Mouse (Mus musculus) CH12.LX (cell line): Measurements from ENCODE around the gene Prkce. TPM values are rescaled to one million over a fixed set of nuclear protein-coding genes. Genes with fewer than 3 reads are reported as not detected.

Experiments used
- DNase-seq: peaks from one replicate; pipeline ENCODE4 v3.0.0-alpha.2; 2013; ENCODE audit errors: extremely low read depth
- H3K27ac ChIP-seq: 2 replicates; pipeline ENCODE4 v1.5.1; 2012; ENCODE audit warnings: low read depth, mild to moderate bottlenecking, control low read depth, moderate library complexity; ENCODE audit not compliant: insufficient read depth
- H3K27me3 ChIP-seq: replicated peaks from 2 replicates; pipeline ENCODE3; 2012; ENCODE audit warnings: inconsistent platforms
- H3K36me3 ChIP-seq, 2 experiments: replicated peaks in 1 of 2; 2 replicates each; pipeline versions ENCODE3 to v1.6.1; 2012; ENCODE audit warnings: inconsistent platforms in 1 of 2, low read length in 1 of 2, mild to moderate bottlenecking in 1 of 2, mixed read lengths in 1 of 2, moderate library complexity in 1 of 2; ENCODE audit not compliant: control insufficient read depth in 1 of 2, insufficient read depth in 1 of 2
- H3K4me1 ChIP-seq, 2 experiments: 2 replicates each; pipeline ENCODE4 v1.6.1; 2012; ENCODE audit warnings: inconsistent platforms in 1 of 2, moderate library complexity in 1 of 2; ENCODE audit not compliant: insufficient read depth in 2 of 2, control insufficient read depth in 1 of 2
- H3K4me2 ChIP-seq: 2 replicates; pipeline ENCODE4 v1.6.1; 2012; ENCODE audit warnings: low read depth, mild to moderate bottlenecking, control low read depth; ENCODE audit not compliant: poor library complexity, insufficient read depth, severe bottlenecking
- H3K4me3 ChIP-seq, 3 experiments: fragments of 150-350 bp in 1 of 3; sonication (generic) in 1 of 3; replicated peaks in 1 of 3; 2 replicates each; pipeline versions ENCODE3 to v1.5.1; 2011 to 2012; ENCODE audit warnings: low read depth in 2 of 3, low read length in 2 of 3, mild to moderate bottlenecking in 2 of 3, moderate library complexity in 2 of 3, control low read depth in 1 of 3, improper control_type of control experiment in 1 of 3, inconsistent platforms in 1 of 3, mixed read lengths in 1 of 3; ENCODE audit not compliant: poor library complexity in 1 of 3
- H3K79me2 ChIP-seq: replicated peaks from 2 replicates; pipeline ENCODE4 v1.6.1; 2012; ENCODE audit warnings: mild to moderate bottlenecking, moderate library complexity; ENCODE audit not compliant: control insufficient read depth, poor library complexity, insufficient read depth, severe bottlenecking; ENCODE audit errors: extremely low read depth
- H3K9ac ChIP-seq: 2 replicates; pipeline ENCODE4 v1.6.1; 2012; ENCODE audit warnings: low read depth, mild to moderate bottlenecking, control low read depth, moderate library complexity; ENCODE audit not compliant: insufficient read depth
- H3K9me3 ChIP-seq: replicated peaks from 2 replicates; pipeline ENCODE3; 2012; ENCODE audit warnings: low read length, inconsistent platforms, mixed read lengths
- E2F4 ChIP-seq: IDR thresholded peaks from 2 replicates; pipeline ENCODE4 v1.6.1; 2011; ENCODE audit warnings: low read depth, low read length, improper control_type of control experiment; ENCODE audit not compliant: insufficient replicate concordance
- EP300 ChIP-seq: IDR thresholded peaks from 2 replicates; pipeline ENCODE4 v1.6.1; 2011; ENCODE audit warnings: low read length, improper control_type of control experiment
- GABPA ChIP-seq: IDR thresholded peaks from 2 replicates; pipeline ENCODE4 v1.6.1; 2012; ENCODE audit warnings: low read depth, low read length, improper control_type of control experiment, inconsistent platforms; ENCODE audit not compliant: insufficient replicate concordance
- HCFC1 ChIP-seq: IDR thresholded peaks from 2 replicates; pipeline ENCODE4 v1.6.1; 2012; ENCODE audit warnings: low read depth, mild to moderate bottlenecking, inconsistent platforms, low read length, improper control_type of control experiment
- JUND ChIP-seq: conservative IDR thresholded peaks from 2 replicates; pipeline ENCODE4 v1.6.1; 2011; ENCODE audit warnings: low read depth, low read length, improper control_type of control experiment
- MAX ChIP-seq: IDR thresholded peaks from 2 replicates; pipeline ENCODE4 v1.6.1; 2011; ENCODE audit warnings: low read length, improper control_type of control experiment
- MAZ ChIP-seq: IDR thresholded peaks from 2 replicates; pipeline ENCODE4 v1.6.1; 2012; ENCODE audit warnings: low read depth, mild to moderate bottlenecking, inconsistent platforms, low read length, improper control_type of control experiment, moderate library complexity
- NELFE ChIP-seq: IDR thresholded peaks from 2 replicates; pipeline ENCODE4 v1.6.1; 2011; ENCODE audit warnings: low read depth, low read length, improper control_type of control experiment
- PAX5 ChIP-seq: IDR thresholded peaks from 2 replicates; pipeline ENCODE4 v1.6.1; 2012; ENCODE audit warnings: low read length, inconsistent platforms, mixed read lengths
- POLR2AphosphoS2 ChIP-seq: IDR thresholded peaks from 2 replicates; pipeline ENCODE4 v1.6.1; 2011; ENCODE audit warnings: low read depth, low read length, improper control_type of control experiment
- RCOR1 ChIP-seq: conservative IDR thresholded peaks from 2 replicates; pipeline ENCODE4 v1.6.1; 2012; ENCODE audit warnings: low read depth, mild to moderate bottlenecking, inconsistent platforms, low read length, improper control_type of control experiment
- SMC3 ChIP-seq: IDR thresholded peaks from 2 replicates; pipeline ENCODE4 v1.6.1; 2011; ENCODE audit warnings: low read depth, low read length, improper control_type of control experiment
- TBP ChIP-seq: conservative IDR thresholded peaks from 2 replicates; pipeline ENCODE4 v1.6.1; 2011; ENCODE audit warnings: low read depth, low read length, improper control_type of control experiment
- TCF12 ChIP-seq: IDR thresholded peaks from 2 replicates; pipeline ENCODE4 v1.6.1; 2014; ENCODE audit warnings: low read depth, mild to moderate bottlenecking, inconsistent platforms, low read length, improper control_type of control experiment
- ZC3H11A ChIP-seq: IDR thresholded peaks from 2 replicates; pipeline ENCODE4 v1.6.1; 2012; ENCODE audit warnings: low read depth, mild to moderate bottlenecking, inconsistent platforms, low read length, improper control_type of control experiment
- ZKSCAN1 ChIP-seq: IDR thresholded peaks from 2 replicates; pipeline ENCODE4 v1.6.1; 2012; ENCODE audit warnings: low read depth, inconsistent platforms, low read length, improper control_type of control experiment, borderline replicate concordance
- ZMIZ1 ChIP-seq: IDR thresholded peaks from 2 replicates; pipeline ENCODE4 v1.6.1; 2012; ENCODE audit warnings: low read depth, mild to moderate bottlenecking, inconsistent platforms, low read length, improper control_type of control experiment
- dilution Hi-C: fragments of 300-500 bp; cut with MboI; formaldehyde crosslinking; loops from 2 replicates; pipeline ENCODE4 v1.14.3; 2020; ENCODE audit warnings: low sequenced_read_pairs; ENCODE audit not compliant: extremely low pct_unique_long_range_greater_than_20kb, extremely low pct_ligation_motif_present
- in situ Hi-C: fragments of 300-500 bp; cut with MboI; formaldehyde crosslinking; loops from 3 replicates; pipeline ENCODE4 v1.14.3; 2019; ENCODE audit warnings: low sequenced_read_pairs, low pct_ligation_motif_present, low pct_unique_long_range_greater_than_20kb, mixed read lengths
- polyA plus RNA-seq: library from polyadenylated mRNA; unstranded; fragments of >175 nt; gene quantifications from 2 replicates; pipeline ENCODE4 v1.2.1, GENCODE M21; 2012; ENCODE audit warnings: low read depth; ENCODE audit not compliant: insufficient read length
- total RNA-seq, 2 experiments: library from RNA; depleted of rRNA; stranded (reverse); fragments of 300-350 nt in 1 of 2; fragments of >200 nt in 1 of 2; gene quantifications; 2 replicates each; pipeline ENCODE4 v1.2.3; 2012 to 2014

The Prkce gene
- total and polyA plus RNA-seq, 3 experiments = 4.1 to 13.2 (median 11.4) TPM

DNA sequence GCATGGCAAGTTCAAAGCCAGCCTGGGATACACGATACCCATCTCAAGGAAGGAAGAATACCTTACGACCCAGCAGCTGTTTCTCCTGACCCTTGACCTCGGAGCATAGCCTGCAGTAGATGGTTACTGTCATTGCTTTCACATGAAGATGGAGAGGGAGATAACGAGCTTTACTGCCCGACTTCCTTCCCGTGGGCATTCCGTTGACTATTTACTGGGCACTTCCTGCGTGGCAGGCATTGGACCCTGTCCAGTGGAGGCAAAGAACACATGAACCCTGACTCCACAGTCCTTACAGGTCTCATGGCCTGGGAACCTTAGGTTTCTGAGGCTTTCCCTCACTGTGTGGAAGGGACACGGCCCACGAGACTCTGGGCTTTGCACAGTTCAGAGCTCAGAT, 311.8 kb downstream of the Prkce start:
- H3K27ac ChIP-seq = no peak overlapping the region
- in situ Hi-C loops (loop anchor here (25.0 kb wide), 1 partner anchor 558 kb away; the partner anchor contains the start of genes Cript and Pigf), dilution Hi-C loops (no loop called here)
- TF ChIP-seq E2F4 = no peak
- TF ChIP-seq RCOR1 = no peak
- TF ChIP-seq TBP = no peak
- TF ChIP-seq EP300 = no peak
- TF ChIP-seq ZMIZ1 = no peak
- no peak for TF ChIP-seq ZC3H11A
- no peak for TF ChIP-seq ZKSCAN1
- no peak for TF ChIP-seq HCFC1
- no peak for TF ChIP-seq SMC3
- no peak for TF ChIP-seq MAX
- TF ChIP-seq MAZ = no peak
- no peak for TF ChIP-seq GABPA
- no peak for TF ChIP-seq JUND
- TF ChIP-seq TCF12 = no peak
- H3K4me2 ChIP-seq = no peak overlapping the region
- H3K79me2 ChIP-seq = no peaks in the 10 kb centered on the region
- no peaks in the 10 kb centered on the region for H3K27me3 ChIP-seq
- peaks cover 0 to 21% of the 10 kb centered on the region in 2 experiments; a peak in 2 of 4 replicates for H3K4me1 ChIP-seq
- peaks cover 48 to 71% of the 10 kb centered on the region in 2 experiments for H3K36me3 ChIP-seq
- DNase-seq = no peak
- no peak overlapping the region for H3K4me3 ChIP-seq
- H3K9me3 ChIP-seq = no peaks in the 10 kb centered on the region
- H3K9ac ChIP-seq = no peak overlapping the region

DNA sequence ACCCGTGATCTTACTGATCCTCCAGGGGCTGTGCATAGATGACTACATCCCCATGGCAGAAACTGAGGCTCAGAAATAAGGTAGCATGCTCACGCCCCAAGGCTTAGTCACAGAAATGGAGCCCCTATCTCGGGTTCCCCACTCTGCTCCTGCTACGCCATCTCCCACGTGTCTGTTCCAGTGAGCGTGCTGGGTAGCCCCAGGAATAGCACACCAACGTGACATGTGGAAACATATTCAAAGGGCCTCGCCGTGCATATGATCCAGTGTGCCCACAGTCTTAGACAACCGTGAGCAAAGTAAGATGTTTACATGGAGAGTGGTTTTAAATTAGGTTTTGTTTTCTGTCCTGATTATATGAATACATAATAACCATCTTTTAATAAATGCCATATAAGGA, 315.1 kb downstream of the Prkce start:
- Histone ChIP-seq H3K79me2 (no peaks in the 10 kb centered on the region), H3K4me3 (no peak overlapping the region), H3K36me3 (peaks cover 39 to 72% of the 10 kb centered on the region in 2 experiments), H3K9ac (no peak overlapping the region), H3K4me2 (no peak overlapping the region), H3K27ac (no peak overlapping the region), H3K9me3 (no peaks in the 10 kb centered on the region), H3K4me1 (peaks cover 0 to 27% of the 10 kb centered on the region in 2 experiments; a peak in 2 of 4 replicates), H3K27me3 (no peaks in the 10 kb centered on the region)
- DNase-seq = no peak
- in situ Hi-C loops = loop anchor here (5.0 to 25.0 kb wide), 2 partner anchors 425 to 555 kb away; partner anchors contain the start of genes Cript and Pigf
- no peak for TF ChIP-seq NELFE
- TF ChIP-seq PAX5 = no peak
- TF ChIP-seq POLR2AphosphoS2 = no peak
- dilution Hi-C loops = no loop called here
